Mouse (Mus musculus) MEL (cell line): ENCODE results near the gene Ndufa11.
A peak's percentile ranks its signal among the peaks of the same experiment; 100 is the strongest.

Experiments
- CHD2 ChIP-seq: IDR thresholded peaks from 2 replicates; pipeline ENCODE4 v1.6.1; 2011; ENCODE audit warnings: low read length, improper control_type of control experiment
- CTCF ChIP-seq, 3 experiments: IDR thresholded peaks in 2 of 3; conservative IDR thresholded peaks in 1 of 3; 2 replicates each; pipeline ENCODE4 v1.5.1; 2011 to 2012; ENCODE audit warnings: low read length in 3 of 3, low read depth in 2 of 3, mild to moderate bottlenecking in 2 of 3, improper control_type of control experiment in 1 of 3, inconsistent platforms in 1 of 3, mixed read lengths in 1 of 3, moderate library complexity in 1 of 3; ENCODE audit not compliant: control insufficient read depth in 1 of 3, insufficient read depth in 1 of 3, poor library complexity in 1 of 3, severe bottlenecking in 1 of 3
- E2F4 ChIP-seq: IDR thresholded peaks from 2 replicates; pipeline ENCODE4 v1.6.1; 2011; ENCODE audit warnings: low read depth, low read length, improper control_type of control experiment, borderline replicate concordance
- MEF2A ChIP-seq: IDR thresholded peaks from 2 replicates; pipeline ENCODE4 v1.6.1; 2014; ENCODE audit warnings: low read depth, mild to moderate bottlenecking, inconsistent platforms, low read length, improper control_type of control experiment; ENCODE audit not compliant: poor library complexity, insufficient replicate concordance, severe bottlenecking; ENCODE audit errors: extremely low read depth
- POLR2A ChIP-seq, 2 experiments: IDR thresholded peaks; 2 replicates each; pipeline ENCODE4 v1.6.1; 2011 to 2012; ENCODE audit warnings: low read length in 2 of 2, mild to moderate bottlenecking in 2 of 2, control low read depth in 1 of 2, improper control_type of control experiment in 1 of 2, low read depth in 1 of 2, moderate library complexity in 1 of 2; ENCODE audit not compliant: control insufficient read depth in 1 of 2, insufficient read depth in 1 of 2, poor library complexity in 1 of 2
- POLR2AphosphoS5 ChIP-seq: IDR thresholded peaks from 2 replicates; pipeline ENCODE4 v1.6.1; 2012; ENCODE audit warnings: low read depth, borderline replicate concordance, mild to moderate bottlenecking, inconsistent platforms, low read length, moderate library complexity, mixed read lengths
- RCOR1 ChIP-seq: IDR thresholded peaks from 2 replicates; pipeline ENCODE4 v1.6.1; 2012; ENCODE audit warnings: low read depth, mild to moderate bottlenecking, inconsistent platforms, low read length, improper control_type of control experiment
- TBP ChIP-seq: IDR thresholded peaks from 2 replicates; pipeline ENCODE4 v1.8.0; 2011; ENCODE audit warnings: low read depth, low read length, improper control_type of control experiment
- TCF12 ChIP-seq: IDR thresholded peaks from 2 replicates; pipeline ENCODE4 v1.6.1; 2014; ENCODE audit warnings: low read depth, mild to moderate bottlenecking, inconsistent platforms, low read length, improper control_type of control experiment, moderate library complexity

- TF ChIP-seq POLR2A (IDR thresholded peaks at IDR 0.05; ENCODE audit: control insufficient read depth in 1 of 2, insufficient read depth in 1 of 2, low read depth in 1 of 2, low read length in 2 of 2, poor library complexity in 1 of 2) (no peak), E2F4 (no peak), POLR2AphosphoS5 (no peak), MEF2A (no peak), CTCF (IDR thresholded peaks at IDR 0.05 in 2 of 3, conservative IDR thresholded peaks at IDR 0.05 in 1 of 3; ENCODE audit: control insufficient read depth in 1 of 3, insufficient read depth in 1 of 3, low read depth in 2 of 3, low read length in 3 of 3, poor library complexity in 1 of 3, severe bottlenecking in 1 of 3) (peak; percentile 73 to 97 (median 95)), TBP (no peak), RCOR1 (no peak), TCF12 (no peak), CHD2 (no peak)
These were observed 49.0 kb upstream of the Ndufa11 start for GRCm38 (mm10) chr17:56668384-56669144.
